Mouse (Mus musculus) stomach, postnatal 0 days (tissue): ENCODE measurements around the gene Kif2a. TPM values are rescaled to one million over a fixed set of nuclear protein-coding genes. Genes with fewer than 3 reads are reported as not detected.

ENCODE experiments used
- ATAC-seq: fragments of 200-750 bp; cut with Nextera tagmentation; 2 replicates; pipeline ENCODE4 v1.8.0; 2017; ENCODE audit not compliant: low FRiP score, low TSS enrichment
- DNase-seq: peaks from one replicate; pipeline ENCODE4 v3.0.0-alpha.2; 2016; ENCODE audit warnings: low spot score
- H3K27ac ChIP-seq: fragments of 300-500 bp; sonication (generic); replicated peaks from 2 replicates; pipeline ENCODE4 v1.5.1; 2014; ENCODE audit warnings: mild to moderate bottlenecking, control low read depth
- H3K27me3 ChIP-seq: fragments of 300-500 bp; sonication (generic); 2 replicates; pipeline ENCODE4 v1.6.1; 2014; ENCODE audit warnings: low read length; ENCODE audit not compliant: control insufficient read depth, insufficient read depth
- H3K36me3 ChIP-seq: fragments of 300-500 bp; sonication (generic); 2 replicates; pipeline ENCODE4 v1.6.1; 2014; ENCODE audit warnings: low read length, mixed read lengths; ENCODE audit not compliant: control insufficient read depth, insufficient read depth
- H3K4me1 ChIP-seq: fragments of 300-500 bp; sonication (generic); replicated peaks from 2 replicates; pipeline ENCODE4 v1.6.1; 2014; ENCODE audit warnings: antibody characterized with exemption; ENCODE audit not compliant: control insufficient read depth, insufficient read depth
- H3K4me2 ChIP-seq: fragments of 300-500 bp; sonication (generic); replicated peaks from 2 replicates; pipeline ENCODE4 v1.6.1; 2014; ENCODE audit warnings: low read depth, mild to moderate bottlenecking, control low read depth, moderate library complexity
- H3K4me3 ChIP-seq: fragments of 300-500 bp; sonication (generic); 2 replicates; pipeline ENCODE4 v1.5.1; 2014; ENCODE audit warnings: low read depth, low read length, control low read depth
- H3K9ac ChIP-seq: fragments of 300-500 bp; sonication (generic); 2 replicates; pipeline ENCODE4 v1.6.1; 2014; ENCODE audit warnings: mild to moderate bottlenecking, low read length, control low read depth, mixed read lengths
- H3K9me3 ChIP-seq: fragments of 300-500 bp; sonication (generic); 2 replicates; pipeline ENCODE4 v1.6.1; 2016; ENCODE audit warnings: low read length; ENCODE audit not compliant: control insufficient read depth
- CTCF ChIP-seq: IDR thresholded peaks from 2 replicates; pipeline ENCODE4 v1.5.1; 2016; ENCODE audit warnings: antibody characterized with exemption, low read depth, mild to moderate bottlenecking, moderate library complexity
- EP300 ChIP-seq: optimal IDR thresholded peaks from 2 replicates; pipeline ENCODE3; 2016; ENCODE audit warnings: antibody characterized with exemption
- WGBS: fragments of 180-500 bp; shearing (Covaris S2); extraction: QIAGEN DNeasy Blood & Tissue Kit; methylation state at CpG from one replicate; pipeline ENCODE4 v1.1.7; 2014; 5-methylcytosine and 5-hydroxymethylcytosine counted together
- polyA plus RNA-seq: library from polyadenylated mRNA; unstranded; fragments of >200 nt; fragmentation: Nextera tagmentation; extraction: Ambion mirVana; gene quantifications from 2 replicates; pipeline ENCODE4 v1.2.1, GENCODE M21; 2015

The Kif2a gene
- polyA plus RNA-seq, 1 experiment from 2014 or later, result 16.7 TPM

GRCm38 (mm10) chr13:107060098-107060497 lies 38.2 kb upstream of the Kif2a start:
- WGBS, result 69% methylated on average over 7 of the region's 7 CpGs
- no peak for DNase-seq
- Histone ChIP-seq H3K9me3 (no peaks in the 10 kb centered on the region), H3K36me3 (no peaks in the 10 kb centered on the region), H3K4me1 (no peaks in the 10 kb centered on the region), H3K27me3 (no peaks in the 10 kb centered on the region), H3K4me3 (no peak overlapping the region), H3K4me2 (no peak overlapping the region), H3K27ac (no peak overlapping the region), H3K9ac (no peak overlapping the region)
- TF ChIP-seq EP300, result no peak
- no peak for TF ChIP-seq CTCF
- ATAC-seq, result no peak

- DNase-seq (no peak), ATAC-seq (no peak)
- Histone ChIP-seq H3K36me3 (no peaks in the 10 kb centered on the region), H3K9me3 (no peaks in the 10 kb centered on the region), H3K4me3 (no peak overlapping the region), H3K27me3 (no peaks in the 10 kb centered on the region), H3K9ac (no peak overlapping the region), H3K27ac (no peak overlapping the region), H3K4me1 (no peaks in the 10 kb centered on the region), H3K4me2 (no peak overlapping the region)
- 77% methylated on average over 3 of the region's 3 CpGs for WGBS
- TF ChIP-seq EP300, result no peak
- no peak for TF ChIP-seq CTCF
These were observed 37.5 kb upstream of the Kif2a start for GRCm38 (mm10) chr13:107059460-107059859.

GRCm38 (mm10) chr13:107056318-107056717 lies 34.4 kb upstream of the Kif2a start:
- Histone ChIP-seq H3K4me1 (no peaks in the 10 kb centered on the region), H3K27ac (no peak overlapping the region), H3K4me3 (no peak overlapping the region), H3K27me3 (no peaks in the 10 kb centered on the region), H3K36me3 (no peaks in the 10 kb centered on the region), H3K9ac (no peak overlapping the region), H3K9me3 (no peaks in the 10 kb centered on the region), H3K4me2 (no peak overlapping the region)
- 0 out of 2 replicates have a peak, but pooled peaks have one; percentile 49 for ATAC-seq
- 28% methylated on average over 4 of the region's 4 CpGs for WGBS
- DNase-seq, result peak; percentile 57
- no peak for TF ChIP-seq EP300
- peak; percentile 59 for TF ChIP-seq CTCF

DNA sequence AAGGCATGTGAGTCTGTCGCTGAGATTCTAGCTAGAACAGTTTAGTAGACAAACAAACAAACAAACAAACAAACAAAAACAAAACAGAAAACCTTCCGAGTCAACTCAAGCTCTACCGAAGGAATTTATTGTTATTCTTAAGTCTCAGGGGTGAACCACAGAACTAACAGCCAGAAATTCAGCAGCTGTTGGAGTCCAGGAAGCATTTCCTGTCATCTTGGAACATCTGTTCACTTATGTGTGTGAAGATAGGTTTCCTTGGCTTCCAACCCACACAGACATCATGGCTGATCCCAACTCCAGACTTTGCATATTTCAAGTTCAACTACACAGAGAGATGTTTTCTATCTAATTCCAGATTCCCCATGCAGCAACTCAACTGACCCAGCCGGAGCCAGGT lies 32.6 kb upstream of the Kif2a start:
- WGBS, result 50% methylated on average over 4 of the region's 4 CpGs
- Histone ChIP-seq H3K36me3 (no peaks in the 10 kb centered on the region), H3K4me1 (no peaks in the 10 kb centered on the region), H3K27me3 (no peaks in the 10 kb centered on the region), H3K4me2 (no peak overlapping the region), H3K9ac (no peak overlapping the region), H3K4me3 (no peak overlapping the region), H3K9me3 (no peaks in the 10 kb centered on the region), H3K27ac (no peak overlapping the region)
- TF ChIP-seq EP300 (no peak), CTCF (no peak)
- no peak for DNase-seq
- no peak for ATAC-seq

- Histone ChIP-seq H3K4me3 (no peak overlapping the region), H3K27me3 (no peaks in the 10 kb centered on the region), H3K36me3 (no peaks in the 10 kb centered on the region), H3K4me1 (no peaks in the 10 kb centered on the region), H3K4me2 (no peak overlapping the region), H3K27ac (no peak overlapping the region), H3K9ac (no peak overlapping the region), H3K9me3 (no peaks in the 10 kb centered on the region; the same call in 1 of the 2 replicates)
- DNase-seq (no peak), ATAC-seq (no peak)
- TF ChIP-seq EP300, result no peak
- no peak for TF ChIP-seq CTCF
- 70% methylated on average over 3 of the region's 3 CpGs for WGBS
These were observed 29.4 kb upstream of the Kif2a start for GRCm38 (mm10) chr13:107051342-107051741.

GRCm38 (mm10) chr13:107044229-107044628 lies 22.3 kb upstream of the Kif2a start:
- Histone ChIP-seq H3K4me2 (no peak overlapping the region), H3K9ac (no peak overlapping the region), H3K27ac (no peak overlapping the region), H3K9me3 (no peaks in the 10 kb centered on the region; the same call in 1 of the 2 replicates), H3K4me1 (no peaks in the 10 kb centered on the region; the same call in 1 of the 2 replicates), H3K27me3 (no peaks in the 10 kb centered on the region), H3K36me3 (no peaks in the 10 kb centered on the region), H3K4me3 (no peak overlapping the region)
- WGBS, result 4% methylated on average over 5 of the region's 5 CpGs
- DNase-seq, result peak; percentile 16
- ATAC-seq, result no peak
- TF ChIP-seq EP300 (no peak), CTCF (no peak)
